Mouse (Mus musculus) kidney, adult 2 months (tissue): ENCODE results near the gene Lbhd2. TPM values are rescaled to one million over a fixed set of nuclear protein-coding genes. Genes with fewer than 3 reads are reported as not detected.

Experiments used
- DNase-seq: peaks from one replicate; pipeline ENCODE4 v3.0.0; 2021
- H3K27ac ChIP-seq: fragments of 200-500 bp; 2 replicates; pipeline ENCODE4 v1.5.1; 2012; ENCODE audit warnings: low read depth, low read length, control low read depth, inconsistent platforms; ENCODE audit not compliant: insufficient read depth
- H3K27me3 ChIP-seq: fragments of 200-500 bp; replicated peaks from 2 replicates; pipeline ENCODE4 v1.6.1; 2012; ENCODE audit warnings: mild to moderate bottlenecking, moderate library complexity, low read length, inconsistent platforms; ENCODE audit not compliant: control insufficient read depth, insufficient read depth
- H3K36me3 ChIP-seq: fragments of 200-500 bp; 2 replicates; pipeline ENCODE4 v1.6.1; 2012; ENCODE audit warnings: mild to moderate bottlenecking, moderate library complexity, low read length, inconsistent platforms; ENCODE audit not compliant: control insufficient read depth, insufficient read depth
- H3K4me1 ChIP-seq: fragments of 200-500 bp; 2 replicates; pipeline ENCODE4 v1.6.1; 2011; ENCODE audit warnings: low read length; ENCODE audit not compliant: control insufficient read depth, insufficient read depth
- H3K4me3 ChIP-seq: fragments of 200-500 bp; 2 replicates; pipeline ENCODE4 v1.5.1; 2011; ENCODE audit warnings: mild to moderate bottlenecking, low read depth, low read length, control low read depth; ENCODE audit not compliant: insufficient read depth
- CTCF ChIP-seq: fragments of 200-500 bp; conservative IDR thresholded peaks from 2 replicates; pipeline ENCODE4 v1.5.1; 2011; ENCODE audit warnings: low read depth, mild to moderate bottlenecking, control low read depth, low read length, moderate library complexity, mixed read lengths; ENCODE audit not compliant: insufficient read depth, insufficient read length
- POLR2A ChIP-seq: fragments of 200-500 bp; IDR thresholded peaks from one replicate; pipeline ENCODE4 v1.6.1; 2011; ENCODE audit warnings: low read depth, low read length, control low read depth
- WGBS: fragments of 180-500 bp; shearing (Covaris S2); methylation state at CpG from one replicate; pipeline ENCODE4 v1.1.7; 2018; 5-methylcytosine and 5-hydroxymethylcytosine counted together
- polyA plus RNA-seq: library from polyadenylated mRNA; depleted of rRNA; stranded (reverse); fragments of >200 nt; gene quantifications from 2 replicates; pipeline ENCODE4 v1.2.3, GENCODE M21; 2012; rRNA removed

The Lbhd2 gene
- polyA plus RNA-seq, 1 experiment: 0.13 TPM

- peak overlapping the region; percentile 12; the same call in 1 of the 2 replicates for H3K4me3 ChIP-seq
- peak; percentile 93 for DNase-seq
- no peaks in the 10 kb centered on the region for H3K27me3 ChIP-seq
- H3K4me1 ChIP-seq: peaks cover 38% of the 10 kb centered on the region
- TF ChIP-seq POLR2A (no peak), CTCF (no peak)
- WGBS: 31% methylated on average over 6 of the region's 6 CpGs
- H3K27ac ChIP-seq: peak overlapping the region; percentile 87
- no peaks in the 10 kb centered on the region; the same call in 1 of the 2 replicates for H3K36me3 ChIP-seq
These were observed 43.8 kb downstream of the Lbhd2 start for GRCm38 (mm10) chr12:111450359-111450758.

GRCm38 (mm10) chr12:111451561-111451960 lies 45.0 kb downstream of the Lbhd2 start:
- 78% methylated on average over 7 of the region's 7 CpGs for WGBS
- no peak for DNase-seq
- Histone ChIP-seq H3K27ac (no peak overlapping the region), H3K4me1 (peaks cover 42% of the 10 kb centered on the region), H3K4me3 (no peak overlapping the region), H3K27me3 (no peaks in the 10 kb centered on the region), H3K36me3 (no peaks in the 10 kb centered on the region; the same call in 1 of the 2 replicates)
- no peak for TF ChIP-seq POLR2A
- TF ChIP-seq CTCF: no peak

GRCm38 (mm10) chr12:111454021-111454420 lies 47.4 kb downstream of the Lbhd2 start:
- TF ChIP-seq POLR2A (no peak), CTCF (no peak)
- Histone ChIP-seq H3K36me3 (no peaks in the 10 kb centered on the region; the same call in 1 of the 2 replicates), H3K4me1 (peaks cover 35% of the 10 kb centered on the region), H3K27me3 (no peaks in the 10 kb centered on the region), H3K27ac (no peak overlapping the region), H3K4me3 (no peak overlapping the region)
- DNase-seq: no peak
- WGBS: 43% methylated on average over 4 of the region's 4 CpGs

GRCm38 (mm10) chr12:111454543-111455280 lies 48.1 kb downstream of the Lbhd2 start:
- Histone ChIP-seq H3K27ac (no peak overlapping the region), H3K4me1 (peaks cover 31% of the 10 kb centered on the region), H3K27me3 (no peaks in the 10 kb centered on the region), H3K36me3 (no peaks in the 10 kb centered on the region; the same call in 1 of the 2 replicates), H3K4me3 (no peak overlapping the region)
- 60% methylated on average over 10 of the region's 10 CpGs for WGBS
- no peak for DNase-seq
- TF ChIP-seq CTCF (no peak), POLR2A (no peak)

- 0 out of 2 replicates have a peak overlapping the region, but pooled peaks have one; percentile 0 for H3K27ac ChIP-seq
- DNase-seq: no peak
- H3K36me3 ChIP-seq: no peaks in the 10 kb centered on the region; the same call in 1 of the 2 replicates
- WGBS: 39% methylated on average over 12 of the region's 12 CpGs
- no peak overlapping the region for H3K4me3 ChIP-seq
- no peaks in the 10 kb centered on the region for H3K27me3 ChIP-seq
- peaks cover 26% of the 10 kb centered on the region for H3K4me1 ChIP-seq
- no peak for TF ChIP-seq POLR2A
- no peak for TF ChIP-seq CTCF
These were observed 48.8 kb downstream of the Lbhd2 start for GRCm38 (mm10) chr12:111455311-111455846.

- WGBS: 52% methylated on average over 8 of the region's 8 CpGs
- peaks cover 22% of the 10 kb centered on the region for H3K4me1 ChIP-seq
- no peak for TF ChIP-seq CTCF
- TF ChIP-seq POLR2A: no peak
These were observed 49.3 kb downstream of the Lbhd2 start for GRCm38 (mm10) chr12:111455860-111456259.

GRCm38 (mm10) chr12:111457742-111458141 lies 51.1 kb downstream of the Lbhd2 start:
- DNase-seq: no peak
- TF ChIP-seq CTCF: no peak
- no peak for TF ChIP-seq POLR2A
- Histone ChIP-seq H3K36me3 (no peaks in the 10 kb centered on the region), H3K27ac (no peak overlapping the region), H3K4me3 (no peak overlapping the region), H3K4me1 (peaks cover 12% of the 10 kb centered on the region), H3K27me3 (no peaks in the 10 kb centered on the region)
- 81% methylated on average over 1 of the region's 1 CpGs for WGBS

More at GRCm38 (mm10) chr12:111455860-111456259, 49.3 kb downstream of the Lbhd2 start:
- Histone ChIP-seq H3K36me3 (no peaks in the 10 kb centered on the region; the same call in 1 of the 2 replicates), H3K4me3 (no peak overlapping the region), H3K27ac (0 out of 2 replicates have a peak overlapping the region, but pooled peaks have one; percentile 0), H3K27me3 (no peaks in the 10 kb centered on the region)
- DNase-seq: no peak

Other genes with a start within 250 kb of the Lbhd2 start
- 11.6 and 12.2 TPM in 2 replicates for gene Traf3, start 240.4 kb upstream of the Lbhd2 start, polyA plus RNA-seq
- not detected in 2 replicates for gene 4930595D18Rik, start 222.3 kb upstream of the Lbhd2 start, polyA plus RNA-seq
- 194 and 273 TPM in 2 replicates for gene Amn, start 135.7 kb upstream of the Lbhd2 start, polyA plus RNA-seq
- 164 and 208 TPM in 2 replicates for gene Cdc42bpb, start 29.1 kb upstream of the Lbhd2 start, polyA plus RNA-seq
- 42.9 and 50.5 TPM in 2 replicates for gene Exoc3l4, start 10.2 kb downstream of the Lbhd2 start, polyA plus RNA-seq
- 48.5 and 56.2 TPM in 2 replicates for gene Tnfaip2, start 35.7 kb downstream of the Lbhd2 start, polyA plus RNA-seq
- 2.8 and 4.3 TPM in 2 replicates for gene Gm266, start 79.0 kb downstream of the Lbhd2 start, polyA plus RNA-seq
- gene Eif5, start 131.2 kb downstream of the Lbhd2 start, polyA plus RNA-seq: 90.3 and 91.1 TPM in 2 replicates
- gene Mark3, start 167.7 kb downstream of the Lbhd2 start, polyA plus RNA-seq: 33.7 and 37.4 TPM in 2 replicates